Mouse (Mus musculus) WW6 (cell line): Measurements from ENCODE around the gene A930018P22Rik.
"Not testable (repeated sequence)": the region's sequence is repeated elsewhere in the genome, so short reads cannot be mapped to it uniquely, and the experiment has no call there.

Experiments used
- DNase-seq: peaks from one replicate; pipeline ENCODE4 v3.0.0-alpha.2; 2013; ENCODE audit warnings: low read depth, low spot score

Gene A930018P22Rik

GRCm38 (mm10) chr2:104122505-104123378 lies at the start of gene A930018P22Rik:
TSS of gene A930018P22Rik (plus strand) at chr2:104122769.
- peak; percentile 92 for DNase-seq

DNA sequence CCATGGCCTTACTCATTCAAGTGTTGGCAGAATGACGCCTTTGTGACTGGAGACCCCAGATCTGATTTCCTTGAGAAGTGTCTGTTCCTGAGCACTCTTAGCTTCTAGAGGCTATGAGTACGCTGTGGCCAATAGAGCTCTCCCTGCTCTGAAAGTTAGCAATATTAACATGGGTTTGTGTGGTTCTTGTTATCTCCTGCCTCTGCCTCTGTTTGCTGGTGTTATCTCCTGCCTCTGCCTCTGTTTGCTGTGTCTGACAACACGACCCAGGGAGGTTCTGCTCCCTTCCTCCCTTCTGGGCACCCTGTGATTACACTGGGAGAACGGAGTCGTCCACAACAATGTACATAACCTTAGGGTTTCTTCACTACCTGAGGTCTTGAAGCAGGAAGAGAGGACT lies 44.3 kb upstream of the A930018P22Rik start:
- DNase-seq: not testable (repeated sequence)

DNA sequence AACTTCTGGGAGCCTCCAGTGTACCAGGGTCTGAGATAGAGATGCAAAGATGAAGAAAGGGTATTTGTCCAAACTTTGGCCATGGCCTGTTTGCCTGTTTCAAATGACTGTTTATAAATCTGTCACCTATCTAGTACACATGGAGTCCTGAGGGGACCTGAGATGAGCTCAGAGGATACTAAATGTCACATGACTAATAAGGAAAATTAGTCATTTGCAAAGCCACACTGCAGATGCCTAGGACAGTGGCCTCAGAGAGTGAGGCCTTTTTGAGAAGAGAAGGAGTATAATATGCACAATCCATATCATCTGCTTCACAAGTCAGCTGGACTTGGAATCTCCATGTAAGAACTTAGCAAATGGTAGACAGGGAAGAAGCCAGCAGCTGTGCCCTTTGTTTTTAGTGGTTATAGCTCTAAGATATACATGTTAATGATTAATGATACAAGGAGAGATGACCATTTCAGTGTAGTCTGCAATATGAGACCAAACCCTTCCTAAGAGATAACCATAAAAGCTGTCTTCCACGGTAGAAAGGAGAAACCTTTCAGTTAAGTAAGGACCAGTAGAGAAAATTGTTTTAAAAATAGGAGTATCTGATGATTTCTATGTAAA lies 41.0 kb upstream of the A930018P22Rik start:
- DNase-seq: not testable (repeated sequence)

DNA sequence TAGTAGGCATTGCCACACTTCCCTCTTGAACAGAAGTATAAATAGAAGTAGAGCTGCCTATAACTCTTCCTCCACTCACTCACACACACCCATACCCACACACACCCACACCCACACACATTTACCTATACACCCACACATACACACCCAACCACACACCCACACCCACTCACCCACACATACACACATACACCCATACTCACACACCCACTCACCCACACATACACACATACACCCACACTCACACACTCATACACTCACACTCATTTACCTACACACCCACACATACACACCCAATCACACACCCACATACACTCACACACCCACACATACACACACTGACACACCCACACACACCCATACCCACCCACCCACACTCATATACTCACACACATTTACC lies 40.1 kb upstream of the A930018P22Rik start:
- DNase-seq: no peak

- not testable (repeated sequence) for DNase-seq
Measured at GRCm38 (mm10) chr2:104084027-104084426, 38.5 kb upstream of the A930018P22Rik start.

- DNase-seq: not testable (repeated sequence)
Measured at GRCm38 (mm10) chr2:104087562-104087961, 35.0 kb upstream of the A930018P22Rik start.

GRCm38 (mm10) chr2:104093305-104093704 lies 29.3 kb upstream of the A930018P22Rik start:
- DNase-seq: no peak

- no peak for DNase-seq
Measured at GRCm38 (mm10) chr2:104095741-104096213, 26.8 kb upstream of the A930018P22Rik start, which contains the start of gene Cd59a. TSS of gene Cd59a (plus strand) at chr2:104095801.

DNA sequence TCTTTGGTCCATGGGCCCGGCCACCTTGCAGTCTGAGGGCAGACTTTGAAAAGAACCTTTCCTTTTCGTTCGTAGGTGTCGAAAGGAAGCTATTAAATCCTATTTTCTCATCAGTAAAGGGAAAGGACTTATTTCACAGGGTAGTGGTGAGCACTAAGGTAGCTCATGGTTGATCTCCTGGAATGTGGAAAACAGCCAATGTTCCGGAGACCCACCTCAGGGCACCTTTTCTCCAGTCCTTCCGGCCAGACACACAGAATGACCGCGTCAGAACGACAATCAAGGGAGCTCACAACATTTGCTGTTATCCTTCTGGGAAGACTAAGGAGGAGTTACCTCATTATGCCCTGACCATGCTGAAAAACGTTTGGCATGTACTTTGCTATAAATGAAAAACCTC lies 26.3 kb upstream of the A930018P22Rik start:
- DNase-seq: no peak

DNA sequence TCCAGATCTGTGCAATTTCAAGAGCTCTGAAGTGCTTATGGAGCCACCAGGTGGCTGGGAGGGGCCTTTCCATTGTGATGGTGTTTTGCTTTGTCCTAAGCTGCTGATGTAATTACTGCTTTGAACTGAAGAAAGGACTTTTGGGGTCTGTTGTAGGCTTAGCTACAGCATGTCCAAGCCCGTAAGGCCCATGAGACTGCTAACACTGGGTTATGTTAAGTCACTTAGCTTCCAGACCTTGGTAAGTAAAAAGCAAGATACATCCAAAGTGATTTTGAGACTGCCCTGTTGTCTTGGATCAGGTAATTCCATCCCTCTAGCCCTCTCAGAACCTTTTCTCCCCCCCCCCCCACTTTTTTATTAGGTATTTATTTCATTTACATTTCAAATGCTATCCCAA lies 25.8 kb upstream of the A930018P22Rik start:
- DNase-seq: not testable (repeated sequence)

DNA sequence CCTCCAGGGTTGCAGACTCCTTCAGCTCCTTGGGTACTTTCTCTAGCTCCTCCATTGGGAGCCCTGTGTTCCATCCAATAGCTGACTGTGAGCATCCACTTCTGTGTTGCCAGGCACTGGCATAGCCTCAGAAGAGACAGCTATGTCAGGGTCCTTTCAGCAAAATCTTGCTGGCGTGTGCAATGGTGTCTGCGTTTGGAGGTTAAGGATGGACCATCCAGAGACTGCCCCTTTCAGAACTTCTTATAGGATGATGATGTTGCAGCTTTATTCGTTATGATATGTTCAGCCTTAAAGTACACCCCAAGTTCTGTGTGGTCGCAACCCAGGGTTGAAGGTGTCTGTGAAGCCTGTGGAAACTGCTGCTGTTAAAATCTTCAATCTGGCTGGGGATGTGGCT lies 25.2 kb upstream of the A930018P22Rik start:
- not testable (repeated sequence) for DNase-seq

DNA sequence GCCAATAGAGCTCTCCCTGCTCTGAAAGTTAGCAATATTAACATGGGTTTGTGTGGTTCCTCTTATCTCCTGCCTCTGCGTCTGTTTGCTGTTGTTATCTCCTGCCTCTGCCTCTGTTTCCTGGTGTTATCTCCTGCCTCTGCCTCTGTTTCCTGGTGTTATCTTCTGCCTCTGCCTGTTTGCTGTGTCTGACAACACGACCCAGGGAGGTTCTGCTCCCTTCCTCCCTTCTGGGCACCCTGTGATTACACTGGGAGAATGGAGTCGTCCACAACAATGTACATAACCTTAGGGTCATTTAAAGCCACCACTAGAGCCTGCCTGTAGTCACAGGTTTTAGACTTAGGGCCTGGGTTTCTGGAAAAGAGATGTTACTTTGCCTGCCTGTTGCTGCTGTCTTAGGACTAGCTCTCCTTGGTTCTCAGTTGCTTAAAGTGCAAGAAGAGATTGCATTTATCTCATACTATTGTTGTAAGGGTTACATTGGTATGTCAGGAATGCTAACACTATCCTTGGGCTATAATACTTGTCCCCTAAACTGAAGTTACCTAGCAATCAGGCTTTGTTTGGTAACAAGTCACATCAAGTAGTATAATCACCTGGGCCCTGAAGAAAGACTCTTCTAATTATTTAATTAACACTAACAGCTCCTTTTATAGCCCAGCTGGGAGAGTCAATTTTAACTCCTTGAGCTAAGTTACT lies 23.9 kb upstream of the A930018P22Rik start:
- no peak for DNase-seq

DNA sequence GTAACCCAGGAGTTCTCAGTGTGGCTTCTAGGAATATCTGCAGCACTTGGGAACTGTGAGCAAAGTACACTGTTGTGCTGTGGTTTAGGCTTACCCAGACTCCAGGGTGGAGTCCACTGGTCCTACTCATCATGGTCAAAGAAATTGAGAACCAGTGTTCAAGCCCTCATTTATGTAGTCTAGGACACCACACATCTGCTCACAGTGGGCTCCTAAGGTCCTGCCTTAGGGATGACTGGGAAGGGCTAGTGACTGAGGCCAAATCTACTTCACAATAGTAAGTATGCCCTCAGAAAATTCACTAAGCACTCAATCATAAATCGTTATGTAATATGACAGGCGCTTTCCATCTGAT lies 23.4 kb upstream of the A930018P22Rik start:
- no peak for DNase-seq

DNA sequence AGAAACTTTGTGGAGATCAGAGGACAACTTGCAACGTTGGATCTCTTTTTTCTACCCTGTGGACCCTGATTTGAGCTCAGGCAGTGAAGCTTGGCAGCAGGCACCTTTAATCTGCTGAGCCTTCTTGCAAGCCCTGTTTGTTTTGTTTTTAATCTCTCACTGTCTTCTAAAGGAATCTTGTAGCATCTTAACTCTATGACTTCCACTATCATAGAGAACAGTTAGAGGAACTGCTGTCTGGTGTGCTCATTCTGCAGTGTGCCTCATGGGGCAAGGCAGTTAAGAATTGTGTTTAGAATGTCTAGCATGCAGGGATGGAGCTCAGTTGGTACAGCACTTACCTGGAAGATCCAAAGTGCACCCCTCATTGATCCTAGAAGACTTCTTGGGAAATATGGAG lies 22.6 kb upstream of the A930018P22Rik start:
- no peak for DNase-seq

GRCm38 (mm10) chr2:104104800-104105199 lies 17.8 kb upstream of the A930018P22Rik start:
- DNase-seq: no peak

- DNase-seq: not testable (repeated sequence)
Measured at GRCm38 (mm10) chr2:104109021-104109420, 13.5 kb upstream of the A930018P22Rik start.

- no peak for DNase-seq
Measured at GRCm38 (mm10) chr2:104109528-104109927, 13.0 kb upstream of the A930018P22Rik start.

GRCm38 (mm10) chr2:104110031-104110430 lies 12.5 kb upstream of the A930018P22Rik start:
- no peak for DNase-seq

DNA sequence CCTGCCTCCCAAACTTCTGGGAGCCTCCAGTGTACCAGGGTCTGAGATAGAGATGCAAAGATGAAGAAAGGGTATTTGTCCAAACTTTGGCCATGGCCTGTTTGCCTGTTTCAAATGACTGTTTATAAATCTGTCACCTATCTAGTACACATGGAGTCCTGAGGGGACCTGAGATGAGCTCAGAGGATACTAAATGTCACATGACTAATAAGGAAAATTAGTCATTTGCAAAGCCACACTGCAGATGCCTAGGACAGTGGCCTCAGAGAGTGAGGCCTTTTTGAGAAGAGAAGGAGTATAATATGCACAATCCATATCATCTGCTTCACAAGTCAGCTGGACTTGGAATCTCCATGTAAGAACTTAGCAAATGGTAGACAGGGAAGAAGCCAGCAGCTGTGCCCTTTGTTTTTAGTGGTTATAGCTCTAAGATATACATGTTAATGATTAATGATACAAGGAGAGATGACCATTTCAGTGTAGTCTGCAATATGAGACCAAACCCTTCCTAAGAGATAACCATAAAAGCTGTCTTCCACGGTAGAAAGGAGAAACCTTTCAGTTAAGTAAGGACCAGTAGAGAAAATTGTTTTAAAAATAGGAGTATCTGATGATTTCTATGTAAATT lies 11.3 kb upstream of the A930018P22Rik start:
- not testable (repeated sequence) for DNase-seq

DNA sequence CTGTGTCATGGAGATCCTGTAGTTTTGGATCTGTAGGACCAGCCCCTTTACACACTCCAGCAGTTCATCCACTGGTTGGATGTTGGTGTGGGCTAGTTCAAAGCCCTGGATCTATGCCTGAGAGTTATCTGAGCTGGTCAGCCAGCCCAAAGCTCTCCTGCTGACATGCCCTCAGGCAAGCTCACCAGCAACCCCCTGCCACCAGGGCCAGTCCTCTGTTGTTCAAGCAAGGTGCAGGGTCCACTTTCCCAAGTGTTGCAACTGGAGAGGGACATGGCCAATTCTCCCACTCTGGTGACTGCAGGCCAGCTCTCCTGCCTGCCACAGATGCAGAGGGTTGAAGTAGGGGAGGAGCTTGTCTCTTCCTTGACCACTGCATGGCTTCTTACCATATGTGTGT lies 9.0 kb upstream of the A930018P22Rik start:
- not testable (repeated sequence) for DNase-seq

GRCm38 (mm10) chr2:104114898-104115297 lies 7.7 kb upstream of the A930018P22Rik start:
- DNase-seq: no peak

- DNase-seq: not testable (repeated sequence)
Measured at GRCm38 (mm10) chr2:104117173-104117572, 5.4 kb upstream of the A930018P22Rik start.
